Mouse (Mus musculus) gastrocnemius, adult 18-20 months (tissue): ENCODE data around the gene Nkx3-2. TPM values are rescaled to one million over a fixed set of nuclear protein-coding genes. Genes with fewer than 3 reads are reported as not detected.

Source experiments
- DNase-seq: peaks from one replicate; pipeline ENCODE4 v3.0.0; 2021; ENCODE audit warnings: low spot score
- long read RNA-seq, 2 experiments: library from polyadenylated mRNA; stranded (forward); transcript quantifications; one replicate each; pipeline ENCODE4 v2.0.0; 2021
- total RNA-seq, 2 experiments: library from RNA; stranded (reverse); gene quantifications; 2 replicates each; pipeline ENCODE4 v1.2.3; 2021

Gene Nkx3-2
- not detected for total RNA-seq
- long read RNA-seq, experiment 1 = 0 reads
- long read RNA-seq, experiment 2 = 0 reads

- no peak for DNase-seq
Measured at GRCm38 (mm10) chr5:41763731-41764721, at the start of gene Nkx3-2. Gene Nkx3-2, minus strand, starts transcription at chr5:41764501.

DNA sequence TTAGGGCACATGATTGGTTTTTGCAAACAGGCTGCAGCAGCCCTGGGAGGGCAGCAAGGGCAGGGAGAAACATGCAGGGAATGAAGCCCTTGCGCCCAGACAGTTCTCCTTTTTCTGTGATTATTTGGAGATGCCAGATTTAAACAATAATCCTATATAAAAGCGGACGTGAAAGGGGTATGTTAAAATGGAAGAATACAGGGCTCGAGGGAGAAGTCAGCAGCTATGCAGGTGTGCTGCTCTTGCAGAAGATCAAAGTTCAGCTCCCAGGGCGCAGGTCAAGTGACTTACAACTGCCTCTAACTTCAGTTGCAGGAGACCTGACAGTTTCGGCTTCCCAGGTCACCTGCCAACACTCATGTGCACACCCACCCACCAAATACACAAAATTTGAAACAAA lies 48.2 kb upstream of the Nkx3-2 start:
- DNase-seq = no peak

DNA sequence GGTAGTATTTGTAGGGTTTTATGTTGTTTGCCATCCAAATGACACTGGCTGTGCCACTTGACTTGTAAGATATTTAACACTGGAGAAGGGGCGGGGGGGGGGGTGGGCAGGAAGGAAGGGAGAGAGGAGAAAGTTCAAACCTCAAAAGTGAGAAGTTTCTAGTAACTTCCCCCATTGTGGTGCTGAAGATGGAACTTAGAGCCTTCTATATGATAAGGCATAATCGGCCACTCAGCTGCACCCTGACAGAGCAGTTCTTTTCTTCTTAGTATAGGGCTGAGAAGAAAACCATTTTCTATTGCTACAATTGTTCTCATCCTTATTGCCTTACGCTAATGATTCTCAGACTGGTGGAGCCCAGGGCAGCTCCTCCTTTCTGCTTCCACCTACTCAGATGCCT lies 47.0 kb upstream of the Nkx3-2 start:
- DNase-seq = no peak

GRCm38 (mm10) chr5:41807383-41807782 lies 43.1 kb upstream of the Nkx3-2 start:
- DNase-seq = no peak

- no peak for DNase-seq
Measured at GRCm38 (mm10) chr5:41806176-41806575, 41.9 kb upstream of the Nkx3-2 start.

GRCm38 (mm10) chr5:41805085-41805484 lies 40.8 kb upstream of the Nkx3-2 start:
- no peak for DNase-seq

DNA sequence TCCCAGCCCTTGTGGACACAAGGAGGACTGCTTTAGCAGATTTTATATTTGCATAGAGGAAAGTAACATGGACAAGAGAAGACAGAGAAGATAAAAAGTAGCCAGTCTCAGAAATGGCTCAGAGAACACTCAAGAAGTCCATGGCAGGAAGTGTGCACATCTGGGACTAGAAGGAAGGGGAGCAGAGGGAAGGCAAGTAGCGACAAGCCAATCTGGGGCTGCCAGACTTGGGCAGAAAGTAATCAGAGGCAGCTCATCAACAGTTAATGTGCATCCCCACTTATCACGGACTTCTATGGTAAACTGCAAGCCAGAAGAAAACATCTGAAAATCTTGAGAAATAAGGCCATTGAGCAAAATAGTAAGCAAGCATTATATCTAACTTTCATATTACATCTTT lies 40.3 kb upstream of the Nkx3-2 start:
- DNase-seq = no peak

GRCm38 (mm10) chr5:41801622-41802021 lies 37.3 kb upstream of the Nkx3-2 start:
- DNase-seq = no peak

DNA sequence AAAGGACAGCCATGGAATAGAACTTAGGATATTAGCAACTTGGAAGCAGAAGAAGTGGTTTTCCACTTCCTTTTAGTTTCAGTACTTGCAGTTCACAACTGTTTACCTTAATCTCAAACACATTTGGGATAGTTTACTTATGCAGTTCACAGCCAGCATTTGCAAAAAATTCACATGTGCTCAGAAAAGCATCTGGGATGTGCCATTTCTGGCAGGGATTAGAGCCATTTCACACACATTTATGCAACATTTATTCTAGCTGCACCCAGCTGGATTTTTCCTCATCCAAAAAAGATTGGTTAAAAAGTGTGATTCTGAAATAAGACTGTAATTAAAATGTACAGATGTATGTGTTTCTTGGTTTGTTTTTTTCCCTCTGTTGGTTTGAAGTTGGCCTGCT lies 30.1 kb upstream of the Nkx3-2 start:
- no peak for DNase-seq

- DNase-seq = no peak
Measured at GRCm38 (mm10) chr5:41790517-41790916, 26.2 kb upstream of the Nkx3-2 start.

DNA sequence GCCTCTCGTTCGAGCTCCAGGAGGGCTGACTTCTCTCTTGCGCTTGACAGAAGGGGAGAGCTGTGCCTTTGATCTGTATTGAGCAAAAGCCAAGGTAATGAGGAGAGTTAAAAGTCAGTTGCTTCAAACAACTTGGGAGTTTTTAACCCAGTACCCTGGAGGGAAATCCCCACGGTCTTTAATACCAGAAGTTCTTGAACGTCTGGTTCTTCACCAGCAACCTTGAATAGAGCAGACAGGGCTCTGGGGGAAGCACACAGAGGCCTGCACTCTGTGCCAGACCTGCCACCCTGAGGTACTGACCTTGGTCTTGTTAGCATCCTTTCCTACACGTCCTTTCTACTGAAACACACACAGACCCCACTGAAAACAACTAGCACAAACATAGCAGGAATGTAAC lies 24.6 kb upstream of the Nkx3-2 start:
- no peak for DNase-seq

- DNase-seq = no peak
Measured at GRCm38 (mm10) chr5:41781890-41782289, 17.6 kb upstream of the Nkx3-2 start.

GRCm38 (mm10) chr5:41780026-41780425 lies 15.7 kb upstream of the Nkx3-2 start:
- no peak for DNase-seq

- DNase-seq = no peak
Measured at GRCm38 (mm10) chr5:41775728-41776127, 11.4 kb upstream of the Nkx3-2 start.

- DNase-seq = no peak
Measured at GRCm38 (mm10) chr5:41775273-41775672, 11.0 kb upstream of the Nkx3-2 start.

DNA sequence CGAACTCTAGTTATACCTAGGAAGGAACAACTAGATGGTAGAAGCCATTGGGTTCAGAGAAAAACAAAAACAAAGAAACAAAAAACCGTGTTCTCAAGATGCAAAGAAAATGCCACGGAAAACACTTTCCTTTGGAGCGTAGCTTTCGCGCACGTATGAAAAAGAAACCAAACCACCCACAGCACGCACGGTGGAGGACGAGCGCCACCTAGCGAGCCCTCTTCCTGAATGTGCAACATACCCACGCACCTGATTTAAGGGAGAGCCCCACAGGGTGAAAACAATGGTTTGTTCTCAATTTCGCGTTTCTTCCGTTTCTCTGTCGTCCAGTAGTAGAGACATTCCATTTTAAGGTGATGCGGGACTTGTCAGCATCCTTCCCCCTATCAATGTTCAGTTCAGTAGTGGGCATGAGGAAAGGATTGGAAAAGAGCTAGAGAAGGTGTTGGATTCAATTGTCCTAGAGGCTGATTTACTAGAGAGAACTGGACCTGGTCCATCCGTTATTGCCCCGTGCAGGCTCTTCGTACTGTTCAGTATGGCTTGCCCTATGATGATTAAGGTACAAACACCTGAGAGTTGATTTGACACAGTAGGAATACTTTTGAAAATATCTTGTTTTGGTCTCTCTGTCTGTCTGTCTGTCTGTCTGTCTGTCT lies 4.2 kb upstream of the Nkx3-2 start:
- peak; percentile 86 for DNase-seq

GRCm38 (mm10) chr5:41767296-41768200 lies 3.2 kb upstream of the Nkx3-2 start:
- DNase-seq = no peak

DNA sequence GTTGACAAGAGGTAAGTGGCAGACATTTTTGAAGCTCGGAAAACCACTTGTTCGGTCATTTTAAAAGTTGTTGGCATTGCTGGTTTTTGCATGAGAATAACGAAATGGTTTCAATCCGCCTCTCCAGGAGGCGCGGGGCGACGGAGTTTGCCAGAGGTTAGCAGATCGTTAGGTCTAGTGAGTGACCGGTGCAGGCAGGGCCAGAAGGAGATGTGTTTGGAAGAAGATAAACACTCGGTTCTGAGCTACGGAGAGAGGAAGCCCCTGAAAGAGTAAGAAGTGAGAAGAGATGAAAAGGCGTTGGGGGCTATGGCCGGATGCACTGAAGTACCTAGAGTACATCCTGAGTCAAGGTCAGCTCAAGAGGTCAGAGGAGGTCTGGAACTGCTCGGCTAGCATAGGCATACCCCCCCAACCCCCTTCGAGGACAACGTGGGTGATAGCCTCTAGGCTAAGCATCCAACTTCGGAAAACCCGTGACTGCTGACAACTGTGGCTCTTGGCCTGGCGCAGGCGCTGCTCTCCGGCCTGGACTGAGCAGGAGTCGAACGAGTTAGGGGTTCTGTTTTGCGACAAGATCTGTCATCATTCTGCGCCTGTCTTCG lies 2.2 kb upstream of the Nkx3-2 start:
- no peak for DNase-seq

DNA sequence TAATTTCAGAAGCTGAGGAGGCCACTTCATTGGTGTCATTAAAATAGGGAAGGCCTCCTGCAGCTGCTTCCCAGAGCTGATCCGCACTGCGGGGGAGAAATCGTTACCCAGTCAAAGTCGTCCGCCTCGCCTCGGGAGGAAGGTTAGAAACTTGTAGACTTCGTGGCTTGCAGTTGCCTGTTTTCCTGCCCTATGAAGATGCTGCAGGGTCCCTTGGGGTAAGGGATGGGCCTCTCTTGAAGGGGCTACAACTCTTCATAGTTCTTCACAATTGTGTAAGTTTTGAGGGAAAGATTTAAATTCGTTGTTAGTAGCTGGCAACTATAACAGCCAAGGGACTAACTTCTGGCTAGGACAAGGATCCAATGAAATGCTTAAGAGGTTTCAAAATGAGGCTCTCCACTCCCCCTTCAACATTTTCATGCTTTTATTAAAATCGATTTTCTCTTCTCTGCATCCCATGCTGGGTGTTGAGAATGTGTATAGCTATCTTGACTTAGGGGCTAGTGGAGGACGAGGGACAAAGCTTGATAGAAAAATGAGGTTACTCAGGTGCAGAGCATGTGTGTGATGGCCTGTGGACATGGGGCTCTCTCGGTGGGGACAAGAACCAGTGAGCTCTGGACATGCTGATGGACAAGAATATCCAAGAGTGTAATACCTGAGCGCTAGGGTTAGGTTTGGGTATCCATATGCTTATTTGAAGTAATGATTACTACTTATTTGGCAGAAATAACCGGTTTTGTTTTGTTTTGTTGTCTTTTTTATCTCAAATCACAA lies 1.5 kb upstream of the Nkx3-2 start:
- no peak for DNase-seq
